Mouse (Mus musculus): ENCODE results near the gene Tamm41. TPM values are rescaled to one million over a fixed set of nuclear protein-coding genes. Genes with fewer than 3 reads are reported as not detected.
A peak's percentile ranks its signal among the peaks of the same experiment; 100 is the strongest.

Gene Tamm41
- total and polyA plus RNA-seq, 2 experiments = 4.8 to 8.0 TPM

DNA sequence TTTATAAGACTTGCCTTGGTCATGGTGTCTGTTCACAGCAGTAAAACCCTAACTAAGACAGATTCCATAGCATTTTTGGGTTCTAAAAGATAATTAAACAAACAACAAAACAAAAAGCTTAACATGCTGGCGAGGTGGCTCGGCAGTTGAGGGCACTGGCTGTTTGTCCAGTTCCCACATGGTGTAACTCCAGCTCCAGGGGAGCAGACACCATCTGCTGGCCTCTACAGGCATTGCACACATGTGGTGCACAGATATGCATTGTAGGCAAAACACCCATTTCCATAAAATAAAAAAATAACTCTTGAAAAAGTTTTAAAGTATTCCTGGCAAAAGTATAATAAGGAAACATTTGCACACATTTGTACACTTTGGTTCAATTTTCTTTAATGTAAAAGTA, 7.6 kb downstream of the Tamm41 start:
- H3K36me3 ChIP-seq (ENCODE audit: control insufficient read depth, insufficient read depth, low read length) = peaks cover 7% of the 10 kb centered on the region; the same call in 1 of the 2 replicates
- 88% methylated on average over 2 of the region's 2 CpGs for WGBS
- H3K79me2 ChIP-seq (ENCODE audit: control insufficient read depth, insufficient read depth, low read length) = no peaks in the 10 kb centered on the region
- no peak overlapping the region for H3K9ac ChIP-seq (ENCODE audit: low read depth, low read length)
- peak; percentile 52 for TF ChIP-seq CTCF (IDR thresholded peaks at IDR 0.05; ENCODE audit: low read depth, low read length)
- no peak for TF ChIP-seq POLR2A (IDR thresholded peaks at IDR 0.05; ENCODE audit: extremely low read depth, insufficient read depth, low read length)
- DNase-seq (ENCODE audit: extremely low read depth, low read depth, low spot score) = no peak
- no peaks in the 10 kb centered on the region for H3K27me3 ChIP-seq (ENCODE audit: control insufficient read depth, insufficient read depth, low read length)
- no peak overlapping the region for H3K4me3 ChIP-seq (ENCODE audit: insufficient read depth, low read depth, low read length)
- H3K4me1 ChIP-seq (ENCODE audit: control insufficient read depth, insufficient read depth, low read length) = no peaks in the 10 kb centered on the region
- H3K27ac ChIP-seq (replicated peaks; ENCODE audit: insufficient read depth, low read depth, low read length) = no peak overlapping the region

DNA sequence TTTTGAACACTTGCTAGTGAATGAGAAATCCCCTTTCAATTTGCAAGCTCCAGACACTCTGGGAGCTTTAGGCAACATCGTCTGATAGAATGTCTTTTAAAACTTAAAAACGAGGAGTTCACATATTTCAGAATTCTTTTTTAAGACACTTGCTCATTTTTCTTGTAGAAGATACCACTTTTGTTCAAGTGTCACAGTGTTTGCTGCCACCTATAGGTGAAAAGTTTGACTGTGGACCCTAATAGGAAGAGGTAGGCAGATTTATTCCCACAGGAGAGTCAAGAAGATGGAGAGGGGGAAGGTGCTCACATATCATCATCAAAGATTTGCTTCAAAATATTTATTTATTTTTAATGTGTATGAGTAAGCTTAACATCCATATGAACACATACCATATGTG, 8.4 kb downstream of the Tamm41 start:
- Histone ChIP-seq H3K36me3 (ENCODE audit: control insufficient read depth, insufficient read depth, low read length) (peaks cover 7% of the 10 kb centered on the region; the same call in 1 of the 2 replicates), H3K4me3 (ENCODE audit: insufficient read depth, low read depth, low read length) (no peak overlapping the region), H3K79me2 (ENCODE audit: control insufficient read depth, insufficient read depth, low read length) (no peaks in the 10 kb centered on the region), H3K27me3 (ENCODE audit: control insufficient read depth, insufficient read depth, low read length) (no peaks in the 10 kb centered on the region), H3K4me1 (ENCODE audit: control insufficient read depth, insufficient read depth, low read length) (no peaks in the 10 kb centered on the region), H3K27ac (replicated peaks; ENCODE audit: insufficient read depth, low read depth, low read length) (no peak overlapping the region), H3K9ac (ENCODE audit: low read depth, low read length) (no peak overlapping the region)
- TF ChIP-seq POLR2A (IDR thresholded peaks at IDR 0.05; ENCODE audit: extremely low read depth, insufficient read depth, low read length) (no peak), CTCF (IDR thresholded peaks at IDR 0.05; ENCODE audit: low read depth, low read length) (no peak)
- WGBS = 68% methylated on average over 2 of the region's 2 CpGs
- DNase-seq (ENCODE audit: extremely low read depth, low read depth, low spot score) = peak; percentile 21

- Histone ChIP-seq H3K36me3 (ENCODE audit: control insufficient read depth, insufficient read depth, low read length) (peaks cover 4% of the 10 kb centered on the region; the same call in 1 of the 2 replicates), H3K79me2 (ENCODE audit: control insufficient read depth, insufficient read depth, low read length) (no peaks in the 10 kb centered on the region), H3K4me3 (ENCODE audit: insufficient read depth, low read depth, low read length) (no peak overlapping the region), H3K27ac (replicated peaks; ENCODE audit: insufficient read depth, low read depth, low read length) (no peak overlapping the region), H3K4me1 (ENCODE audit: control insufficient read depth, insufficient read depth, low read length) (no peaks in the 10 kb centered on the region), H3K27me3 (ENCODE audit: control insufficient read depth, insufficient read depth, low read length) (no peaks in the 10 kb centered on the region), H3K9ac (ENCODE audit: low read depth, low read length) (no peak overlapping the region)
- no peak for DNase-seq (ENCODE audit: extremely low read depth, low read depth, low spot score)
- WGBS = 95% methylated on average over 14 of the region's 14 CpGs
- TF ChIP-seq POLR2A (IDR thresholded peaks at IDR 0.05; ENCODE audit: extremely low read depth, insufficient read depth, low read length) = no peak
- no peak for TF ChIP-seq CTCF (IDR thresholded peaks at IDR 0.05; ENCODE audit: low read depth, low read length)
These were observed 10.1 kb downstream of the Tamm41 start for GRCm38 (mm10) chr6:115027485-115027992.

- no peak overlapping the region for H3K27ac ChIP-seq (replicated peaks; ENCODE audit: insufficient read depth, low read depth, low read length)
- no peaks in the 10 kb centered on the region for H3K79me2 ChIP-seq (ENCODE audit: control insufficient read depth, insufficient read depth, low read length)
- no peaks in the 10 kb centered on the region for H3K4me1 ChIP-seq (ENCODE audit: control insufficient read depth, insufficient read depth, low read length)
- TF ChIP-seq POLR2A (IDR thresholded peaks at IDR 0.05; ENCODE audit: extremely low read depth, insufficient read depth, low read length) (no peak), CTCF (IDR thresholded peaks at IDR 0.05; ENCODE audit: low read depth, low read length) (no peak)
- DNase-seq (ENCODE audit: extremely low read depth, low read depth, low spot score) = no peak
- H3K9ac ChIP-seq (ENCODE audit: low read depth, low read length) = no peak overlapping the region
- WGBS = 85% methylated on average over 9 of the region's 9 CpGs
- H3K36me3 ChIP-seq (ENCODE audit: control insufficient read depth, insufficient read depth, low read length) = no peaks in the 10 kb centered on the region; the same call in 1 of the 2 replicates
- no peaks in the 10 kb centered on the region for H3K27me3 ChIP-seq (ENCODE audit: control insufficient read depth, insufficient read depth, low read length)
- H3K4me3 ChIP-seq (ENCODE audit: insufficient read depth, low read depth, low read length) = no peak overlapping the region
These were observed 14.8 kb downstream of the Tamm41 start for GRCm38 (mm10) chr6:115022876-115023275.

DNA sequence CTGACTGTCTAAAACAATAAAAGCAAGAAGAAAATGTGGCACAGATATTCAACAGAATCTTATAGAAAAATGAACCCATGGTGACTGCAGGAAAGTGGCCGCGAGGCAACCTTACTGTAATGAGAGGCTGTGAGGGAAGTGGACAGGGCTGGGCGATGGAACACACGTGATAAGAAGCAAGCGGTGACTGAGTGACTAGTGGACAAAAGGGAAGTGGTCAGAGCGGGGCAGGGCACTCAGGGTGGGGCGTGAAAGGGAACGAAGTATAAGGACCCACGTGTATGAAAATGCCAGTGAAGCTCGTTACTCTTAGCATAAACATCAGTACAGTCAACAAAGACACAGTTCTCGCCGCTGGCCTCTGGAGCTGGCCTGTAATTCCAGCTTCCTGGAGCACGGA, 22.2 kb downstream of the Tamm41 start:
- Histone ChIP-seq H3K36me3 (ENCODE audit: control insufficient read depth, insufficient read depth, low read length) (peaks cover 1% of the 10 kb centered on the region; the same call in 1 of the 2 replicates), H3K27ac (replicated peaks; ENCODE audit: insufficient read depth, low read depth, low read length) (no peak overlapping the region), H3K4me1 (ENCODE audit: control insufficient read depth, insufficient read depth, low read length) (no peaks in the 10 kb centered on the region), H3K4me3 (ENCODE audit: insufficient read depth, low read depth, low read length) (no peak overlapping the region), H3K27me3 (ENCODE audit: control insufficient read depth, insufficient read depth, low read length) (no peaks in the 10 kb centered on the region), H3K79me2 (ENCODE audit: control insufficient read depth, insufficient read depth, low read length) (no peaks in the 10 kb centered on the region), H3K9ac (ENCODE audit: low read depth, low read length) (no peak overlapping the region)
- DNase-seq (ENCODE audit: extremely low read depth, low read depth, low spot score) = no peak
- TF ChIP-seq CTCF (IDR thresholded peaks at IDR 0.05; ENCODE audit: low read depth, low read length) (no peak), POLR2A (IDR thresholded peaks at IDR 0.05; ENCODE audit: extremely low read depth, insufficient read depth, low read length) (no peak)
- WGBS = 86% methylated on average over 13 of the region's 13 CpGs

- peaks cover 1% of the 10 kb centered on the region; the same call in 1 of the 2 replicates for H3K36me3 ChIP-seq (ENCODE audit: control insufficient read depth, insufficient read depth, low read length)
- H3K4me1 ChIP-seq (ENCODE audit: control insufficient read depth, insufficient read depth, low read length) = no peaks in the 10 kb centered on the region
- H3K9ac ChIP-seq (ENCODE audit: low read depth, low read length) = no peak overlapping the region
- H3K27ac ChIP-seq (replicated peaks; ENCODE audit: insufficient read depth, low read depth, low read length) = no peak overlapping the region
- no peaks in the 10 kb centered on the region for H3K27me3 ChIP-seq (ENCODE audit: control insufficient read depth, insufficient read depth, low read length)
- TF ChIP-seq CTCF (IDR thresholded peaks at IDR 0.05; ENCODE audit: low read depth, low read length) (no peak), POLR2A (IDR thresholded peaks at IDR 0.05; ENCODE audit: extremely low read depth, insufficient read depth, low read length) (no peak)
- 57% methylated on average over 4 of the region's 4 CpGs for WGBS
- peak; percentile 24 for DNase-seq (ENCODE audit: extremely low read depth, low read depth, low spot score)
- no peaks in the 10 kb centered on the region for H3K79me2 ChIP-seq (ENCODE audit: control insufficient read depth, insufficient read depth, low read length)
- H3K4me3 ChIP-seq (ENCODE audit: insufficient read depth, low read depth, low read length) = no peak overlapping the region
These were observed 24.1 kb downstream of the Tamm41 start for GRCm38 (mm10) chr6:115013574-115013973.
